Mouse (Mus musculus) cerebellum, adult 18-20 months (tissue): ENCODE data around the gene Tnfsf11.
A peak's percentile ranks its signal among the peaks of the same experiment; 100 is the strongest.

Experiments
- DNase-seq, 2 experiments: peaks; one replicate each; pipeline ENCODE4 v3.0.0; 2021

Tnfsf11 gene

GRCm38 (mm10) chr14:78287906-78288800 lies 19.7 kb downstream of the Tnfsf11 start:
- peak; percentile 38 to 49 for DNase-seq

DNA sequence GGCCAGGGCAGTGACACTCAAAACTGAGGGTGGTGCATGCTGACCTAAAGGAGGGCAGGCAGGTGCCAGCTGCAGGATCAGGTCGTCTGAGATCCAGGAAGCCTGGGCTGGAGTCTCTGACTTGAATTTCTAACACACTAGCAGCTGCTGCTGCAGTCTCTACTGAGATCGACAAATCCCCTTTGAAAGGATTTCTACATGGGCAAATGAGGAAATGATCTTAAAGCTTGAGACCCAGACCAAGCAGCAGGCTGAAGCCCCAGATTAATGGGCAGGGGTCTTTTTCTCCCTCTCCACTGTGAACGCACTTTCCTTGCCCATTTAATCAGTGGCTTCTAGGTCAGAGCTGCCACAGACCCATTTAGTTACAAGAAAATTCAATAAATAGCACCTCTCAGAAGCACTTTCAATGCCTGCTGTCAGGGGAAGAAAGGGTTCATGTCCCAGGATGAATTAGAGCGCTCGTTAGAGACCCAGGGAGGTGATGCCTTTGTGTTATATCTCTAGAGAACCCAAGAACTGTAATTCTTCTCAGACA lies 21.8 kb downstream of the Tnfsf11 start:
- no peak for DNase-seq

DNA sequence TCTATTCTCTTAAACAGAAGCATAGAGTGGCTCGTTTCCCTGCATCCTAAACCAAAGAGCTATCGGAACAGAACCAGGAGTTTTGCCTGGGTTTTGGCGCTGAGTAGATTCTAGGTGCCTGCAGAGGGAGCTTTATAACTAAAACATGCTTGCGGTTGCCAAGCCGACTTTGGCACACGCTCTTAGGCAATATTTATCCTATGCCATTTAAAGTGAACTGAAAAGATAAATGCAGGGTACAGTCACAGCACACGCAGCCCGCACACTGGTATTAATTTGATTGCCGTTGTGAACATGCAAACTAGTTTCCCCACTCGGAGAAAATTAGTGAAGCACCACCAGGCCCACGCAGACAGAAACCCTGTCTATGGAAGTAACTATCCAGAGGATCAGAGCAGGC lies 25.4 kb downstream of the Tnfsf11 start:
- no peak for DNase-seq

DNA sequence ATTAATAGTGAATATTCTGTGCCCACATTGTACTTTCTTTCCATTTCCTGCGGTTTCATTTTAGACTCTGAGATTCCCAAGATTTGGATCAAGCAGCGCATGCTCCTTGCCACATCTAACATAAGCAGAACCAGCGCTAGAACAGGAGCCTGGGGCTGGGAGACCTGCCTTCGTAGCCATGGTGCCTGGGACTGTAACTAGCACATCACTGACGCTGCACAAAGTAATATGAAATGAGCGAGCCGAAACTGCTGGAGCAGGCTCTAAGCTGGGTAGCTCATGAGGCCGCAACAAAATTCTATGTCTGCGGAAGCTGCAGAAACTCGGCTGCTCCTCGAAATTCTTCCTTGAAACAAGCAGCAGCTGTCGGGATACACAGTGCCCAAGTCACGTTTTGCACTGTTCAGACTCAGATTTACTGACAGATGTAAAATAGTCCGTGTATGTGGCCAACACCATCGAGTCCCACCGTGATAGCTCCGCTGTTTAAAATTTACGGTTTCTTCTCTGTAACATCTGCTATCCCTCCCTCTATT lies 31.4 kb downstream of the Tnfsf11 start:
- DNase-seq = no peak

DNA sequence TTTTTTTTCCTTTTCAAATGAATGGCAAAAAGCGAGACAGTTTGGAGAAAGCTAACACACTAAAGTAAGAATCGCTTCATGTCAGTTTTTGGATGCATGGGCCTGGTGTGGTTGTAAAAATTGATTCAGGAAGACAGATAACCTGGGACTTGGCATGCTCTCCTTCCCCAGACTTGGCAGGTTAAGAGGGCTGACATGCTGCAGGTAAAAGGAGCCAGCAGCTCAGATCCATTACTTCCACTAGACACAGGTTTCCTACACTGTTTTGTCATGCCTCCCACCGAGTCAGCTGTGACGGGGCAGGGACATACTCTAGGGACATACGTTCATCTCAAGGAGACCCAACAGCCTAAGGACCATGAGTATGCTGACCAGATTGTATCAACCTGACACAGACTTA lies 33.0 kb downstream of the Tnfsf11 start:
- no peak for DNase-seq

GRCm38 (mm10) chr14:78274146-78274545 lies 33.7 kb downstream of the Tnfsf11 start:
- no peak for DNase-seq

- peak in 1 of 2 experiments; percentile 16 for DNase-seq
Measured at GRCm38 (mm10) chr14:78273571-78273970, 34.3 kb downstream of the Tnfsf11 start.

DNA sequence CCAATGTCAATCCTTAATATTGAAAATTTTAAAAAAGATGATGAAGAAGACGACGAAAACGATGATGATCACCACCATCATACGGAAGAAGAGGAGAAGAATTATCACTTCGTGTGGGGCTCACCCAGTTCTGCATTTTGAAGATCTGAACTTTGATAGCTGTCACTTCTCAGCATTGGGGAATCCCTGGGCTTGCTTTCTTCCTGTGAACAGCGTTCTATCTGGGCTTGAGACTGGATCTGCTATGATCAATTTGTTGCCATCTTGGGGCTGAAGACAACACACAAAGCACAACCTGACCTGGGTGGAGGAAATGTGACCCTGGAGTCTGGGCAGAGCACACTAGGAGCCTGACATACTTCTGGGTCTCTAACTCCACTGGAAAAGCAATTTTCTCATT lies 43.0 kb downstream of the Tnfsf11 start:
- no peak for DNase-seq

GRCm38 (mm10) chr14:78262596-78262995 lies 45.2 kb downstream of the Tnfsf11 start:
- no peak for DNase-seq

GRCm38 (mm10) chr14:78261246-78261645 lies 46.6 kb downstream of the Tnfsf11 start:
- DNase-seq = no peak

- DNase-seq = no peak
Measured at GRCm38 (mm10) chr14:78254017-78254416, 53.8 kb downstream of the Tnfsf11 start.

DNA sequence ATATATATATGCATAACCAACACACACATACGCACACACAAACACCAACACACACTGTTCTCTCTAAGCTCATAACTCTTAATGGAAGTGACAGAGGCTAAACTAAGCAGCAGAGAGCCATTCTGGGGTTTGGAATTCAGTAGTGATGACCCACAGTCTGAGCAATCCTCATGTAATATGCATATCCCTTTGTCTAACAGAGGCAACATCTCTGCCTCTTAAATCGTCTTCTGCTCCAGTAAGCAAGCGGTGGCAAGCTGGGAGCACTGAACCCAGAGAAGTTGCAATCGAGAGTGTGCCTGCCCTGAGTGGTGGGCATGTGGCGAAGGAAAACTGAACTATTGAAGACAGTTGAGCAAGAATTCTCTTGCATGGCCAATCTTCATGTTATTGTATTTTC lies 61.2 kb downstream of the Tnfsf11 start:
- DNase-seq = no peak

DNA sequence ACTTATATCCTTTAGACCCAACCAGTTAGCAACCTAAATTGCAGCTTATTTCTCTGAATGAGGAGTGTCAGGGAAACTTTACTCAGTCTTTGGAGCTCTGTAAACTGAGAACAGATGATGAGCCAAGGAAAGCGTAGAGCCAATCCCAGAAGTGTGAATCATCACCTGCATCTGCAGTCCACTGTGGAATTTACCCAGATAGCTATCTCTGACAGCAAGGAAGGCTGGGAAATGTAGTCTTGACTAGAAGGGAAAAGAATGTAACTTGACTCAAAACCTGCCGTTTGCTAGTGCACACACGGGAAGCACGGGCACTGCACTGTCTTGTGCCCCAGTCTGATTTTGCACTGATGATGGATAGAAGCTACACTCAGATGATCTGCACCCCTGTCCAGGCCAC lies 63.0 kb downstream of the Tnfsf11 start:
- no peak for DNase-seq

DNA sequence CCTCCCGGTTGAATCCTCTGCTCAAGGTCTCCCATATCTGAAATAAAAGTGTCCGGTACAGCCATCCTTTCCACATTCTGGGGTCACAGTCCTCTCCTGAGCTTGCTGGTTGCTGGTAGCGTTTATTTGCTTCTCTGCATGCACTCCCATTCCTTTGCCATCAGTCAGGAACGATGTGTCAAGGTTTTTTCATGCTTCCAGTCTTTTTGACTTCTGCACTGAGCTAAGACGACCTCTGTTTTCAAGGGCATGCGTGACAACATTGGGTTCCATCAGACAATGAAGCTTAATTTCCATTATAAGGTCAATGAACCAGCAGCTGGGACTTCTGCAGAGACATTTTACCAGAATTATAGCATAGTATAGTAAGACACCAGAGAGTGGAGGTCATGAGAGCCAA lies 68.5 kb downstream of the Tnfsf11 start:
- DNase-seq = no peak

DNA sequence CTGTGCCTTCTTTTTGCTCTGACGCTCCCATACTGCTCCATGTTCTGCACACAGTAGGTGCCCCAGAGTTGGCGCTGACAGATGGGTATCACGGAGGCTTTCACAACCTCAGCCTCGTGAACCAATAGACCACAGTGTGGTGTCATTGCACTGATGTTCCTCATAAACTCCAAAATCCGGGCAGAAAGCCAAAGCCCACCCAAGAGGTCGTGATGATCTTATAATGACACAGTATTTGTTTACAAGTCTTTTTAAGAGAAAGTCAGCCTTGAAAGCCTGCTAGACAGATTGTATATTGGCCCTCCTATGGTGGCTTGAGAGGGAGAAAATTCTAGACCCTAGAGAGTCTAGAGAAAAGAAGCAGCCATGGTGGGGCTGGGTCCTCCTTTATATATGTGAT lies 70.6 kb downstream of the Tnfsf11 start:
- DNase-seq = no peak

GRCm38 (mm10) chr14:78236144-78236543 lies 71.7 kb downstream of the Tnfsf11 start:
- no peak for DNase-seq

GRCm38 (mm10) chr14:78235296-78235695 lies 72.5 kb downstream of the Tnfsf11 start:
- DNase-seq = no peak

- no peak for DNase-seq
Measured at GRCm38 (mm10) chr14:78229012-78229411, 78.8 kb downstream of the Tnfsf11 start.
